Mouse (Mus musculus): ENCODE results near the gene Ldhd. TPM values are rescaled to one million over a fixed set of nuclear protein-coding genes. Genes with fewer than 3 reads are reported as not detected.

Ldhd gene
- total RNA-seq, 2 experiments from 2014 or later: 30.3 to 31.4 TPM

DNA sequence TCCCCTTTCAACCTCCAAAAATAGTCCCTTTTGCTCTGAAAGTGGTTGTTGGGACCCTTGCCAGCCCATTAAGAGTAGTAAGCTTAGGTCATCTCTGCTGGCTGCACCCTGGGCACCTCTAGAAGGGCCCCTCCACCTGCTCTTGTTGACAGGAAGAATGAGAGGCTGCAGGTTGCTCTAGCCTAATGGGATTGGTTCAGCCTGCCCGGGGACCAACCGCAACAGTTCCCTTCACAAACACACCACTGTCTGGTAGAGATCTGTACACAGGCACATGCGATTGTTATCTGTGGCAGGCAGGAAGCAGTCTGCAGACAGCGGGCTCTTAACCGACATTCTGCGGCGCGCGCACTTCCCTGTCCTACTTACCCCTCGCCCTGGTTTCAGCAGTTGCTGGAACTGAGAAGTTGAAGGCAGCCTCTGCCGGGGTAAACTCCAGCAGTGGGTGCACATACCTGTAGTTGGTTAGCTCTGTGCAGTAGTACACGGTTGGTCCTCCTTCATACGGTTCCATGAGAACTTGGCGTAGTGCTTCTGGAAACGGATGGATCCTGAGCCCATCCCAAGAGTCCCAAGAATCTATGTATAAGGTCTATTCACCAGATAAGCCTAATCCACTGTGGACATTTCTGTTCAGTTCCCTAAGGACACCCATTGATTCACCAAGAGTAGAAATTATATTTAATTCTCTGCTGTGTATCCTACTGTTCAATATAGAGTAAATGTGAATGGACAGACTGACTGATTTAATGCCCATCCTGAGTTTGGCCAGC, 34.3 kb downstream of the Ldhd start:
- DNase-seq (ENCODE audit: low spot score): no peak

DNA sequence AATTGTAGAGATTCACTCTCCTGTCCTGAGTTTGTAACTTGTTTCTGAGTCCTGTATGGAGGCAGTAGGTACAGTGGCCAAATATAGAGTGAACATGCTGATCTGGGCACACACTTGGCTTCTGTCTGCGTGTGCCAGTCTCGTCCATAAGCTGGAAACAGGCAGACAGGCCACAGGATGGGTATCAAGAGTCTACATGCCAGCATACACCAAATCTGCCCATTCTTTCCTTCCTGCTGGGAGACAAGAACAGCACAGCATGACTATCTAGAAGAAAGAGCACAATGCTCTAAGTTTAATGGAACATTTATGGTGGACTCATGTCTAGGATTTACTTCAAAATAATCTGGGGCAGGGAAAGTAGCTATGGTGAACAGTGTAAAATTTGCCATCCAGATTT, 35.2 kb downstream of the Ldhd start:
- no peak for DNase-seq (ENCODE audit: low spot score)

DNA sequence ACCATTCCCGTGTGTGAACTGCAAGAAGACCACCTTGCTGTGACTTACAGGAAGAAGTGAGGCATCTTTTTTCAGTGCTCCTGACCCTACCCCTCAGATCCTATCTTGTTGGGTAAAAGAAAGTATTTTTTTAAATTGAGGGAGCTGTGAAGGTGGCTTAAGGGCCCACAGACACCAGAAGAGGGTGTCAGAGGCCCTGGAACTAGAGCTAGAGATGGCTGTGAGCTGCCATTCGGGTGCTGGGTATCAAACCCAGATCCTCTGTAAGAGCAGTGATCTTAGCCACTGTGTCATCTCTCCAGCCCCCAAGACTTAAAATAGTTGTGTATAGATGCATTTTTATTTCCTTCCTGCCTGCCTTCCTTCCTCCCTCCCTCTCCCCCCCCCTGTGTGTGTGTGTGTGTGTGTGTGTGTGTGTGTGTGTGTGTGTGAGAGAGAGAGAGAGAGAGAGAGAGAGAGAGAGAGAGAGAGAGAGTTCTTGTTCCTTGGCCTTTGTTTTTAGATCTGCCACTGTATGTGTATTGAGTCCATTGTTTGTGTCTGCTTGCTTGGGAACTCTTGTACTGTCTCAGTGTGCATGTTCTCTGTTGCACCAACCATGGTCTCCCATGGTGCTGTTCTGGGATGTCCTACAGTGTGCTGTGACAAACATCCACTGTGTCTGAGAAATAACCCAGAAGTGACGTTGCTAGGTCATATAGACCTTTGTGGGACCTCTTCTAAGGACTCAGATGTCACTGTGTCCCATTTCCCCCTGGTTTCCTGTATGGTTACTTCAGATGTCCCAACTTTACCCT, 35.9 kb downstream of the Ldhd start:
- no peak for DNase-seq (ENCODE audit: low spot score)

GRCm38 (mm10) chr8:111592390-111592910, 37.7 kb downstream of the Ldhd start:
- DNase-seq (ENCODE audit: low spot score): no peak

- no peak for DNase-seq (ENCODE audit: low spot score)
Measured at GRCm38 (mm10) chr8:111591176-111591575, 39.0 kb downstream of the Ldhd start.

DNA sequence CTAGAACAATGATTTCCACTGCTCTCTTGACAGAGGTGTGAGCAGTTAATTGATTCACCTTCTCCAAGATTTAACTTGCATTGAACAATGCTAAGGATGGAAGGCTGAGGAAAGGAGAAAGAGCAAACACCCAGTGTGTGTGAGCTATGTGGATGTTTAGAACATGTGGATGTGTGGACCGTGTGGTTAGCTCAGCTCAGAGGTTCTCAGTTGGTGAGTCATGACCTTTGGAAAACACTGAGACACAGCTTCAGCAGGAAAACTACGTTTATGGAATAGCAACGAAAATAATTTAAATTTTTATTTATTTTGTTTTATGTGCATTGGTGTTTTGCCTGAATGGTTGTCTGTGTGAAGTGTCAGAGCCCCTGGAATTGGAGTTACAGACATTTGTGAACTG, 40.0 kb downstream of the Ldhd start:
- no peak for DNase-seq (ENCODE audit: low spot score)

- DNase-seq (ENCODE audit: low spot score): no peak
Measured at GRCm38 (mm10) chr8:111588336-111588735, 41.8 kb downstream of the Ldhd start.

DNA sequence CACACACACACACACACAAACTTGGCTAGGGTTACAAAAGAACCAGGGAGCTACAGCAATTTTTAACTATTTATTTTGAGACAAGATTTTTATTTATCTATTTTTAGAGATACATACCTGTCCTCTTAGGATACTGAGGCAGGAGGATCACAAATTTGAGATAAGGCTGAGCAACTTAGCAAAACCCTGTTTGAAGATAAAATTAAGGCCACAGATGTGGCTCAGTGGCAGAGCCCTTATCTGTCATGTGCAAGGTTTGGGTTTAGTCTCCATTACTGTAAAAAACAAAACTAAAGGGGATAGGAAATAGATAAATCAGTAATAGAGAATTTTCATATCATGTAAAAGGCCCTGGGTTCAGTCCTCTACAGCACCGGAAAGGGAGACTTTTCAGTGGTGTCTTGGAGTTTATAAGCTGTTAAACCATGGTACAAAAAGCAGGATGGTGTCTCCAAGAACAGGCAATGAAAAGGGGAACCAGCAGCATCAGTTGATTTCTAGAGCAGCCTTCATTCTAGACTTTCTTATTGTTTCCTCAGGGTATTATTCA, 42.6 kb downstream of the Ldhd start:
- no peak for DNase-seq (ENCODE audit: low spot score)

- DNase-seq (ENCODE audit: low spot score): peak; percentile 27
Measured at GRCm38 (mm10) chr8:111584946-111585345, 45.2 kb downstream of the Ldhd start.

DNA sequence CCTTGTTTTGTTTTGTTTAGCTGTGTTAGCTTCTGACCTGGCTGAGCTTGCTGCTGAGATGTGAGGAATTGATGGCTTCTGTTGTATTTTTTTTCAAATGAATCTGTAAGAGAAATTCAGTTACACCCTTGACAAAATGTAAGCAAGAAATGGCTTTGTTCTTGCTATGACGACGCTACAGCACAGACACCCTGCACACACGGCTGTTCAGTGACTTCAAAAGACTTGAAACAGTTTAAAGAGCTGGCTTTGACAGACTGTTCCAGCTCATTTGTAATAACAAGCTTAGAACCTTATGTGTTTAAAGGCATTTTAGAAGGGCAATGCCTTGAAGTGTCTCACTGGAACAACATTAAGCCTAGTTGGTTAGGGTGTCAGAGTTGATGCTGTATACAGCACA, 47.8 kb downstream of the Ldhd start:
- DNase-seq (ENCODE audit: low spot score): no peak

DNA sequence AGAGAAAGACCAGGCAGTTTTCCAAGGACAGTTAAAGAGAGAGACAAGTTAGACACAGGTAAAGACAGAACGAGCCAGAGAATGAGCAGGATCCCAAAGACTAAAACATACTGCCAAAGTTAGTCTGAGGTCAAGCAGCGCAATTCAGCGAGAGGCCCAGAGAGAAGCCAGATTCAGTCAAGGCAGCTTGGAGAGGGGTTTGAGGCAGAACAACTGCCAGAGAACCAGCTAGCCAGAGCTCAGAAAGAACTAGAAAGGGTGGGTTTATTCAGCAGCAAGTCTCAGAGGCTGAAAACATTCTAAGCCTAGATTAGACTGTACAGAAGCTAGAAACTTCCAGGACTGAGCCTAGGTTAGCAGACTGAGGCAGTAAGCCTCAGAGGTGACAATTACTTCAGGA, 49.9 kb downstream of the Ldhd start:
- no peak for DNase-seq (ENCODE audit: low spot score)

- DNase-seq (ENCODE audit: low spot score): no peak
Measured at GRCm38 (mm10) chr8:111579318-111579717, 50.9 kb downstream of the Ldhd start.

DNA sequence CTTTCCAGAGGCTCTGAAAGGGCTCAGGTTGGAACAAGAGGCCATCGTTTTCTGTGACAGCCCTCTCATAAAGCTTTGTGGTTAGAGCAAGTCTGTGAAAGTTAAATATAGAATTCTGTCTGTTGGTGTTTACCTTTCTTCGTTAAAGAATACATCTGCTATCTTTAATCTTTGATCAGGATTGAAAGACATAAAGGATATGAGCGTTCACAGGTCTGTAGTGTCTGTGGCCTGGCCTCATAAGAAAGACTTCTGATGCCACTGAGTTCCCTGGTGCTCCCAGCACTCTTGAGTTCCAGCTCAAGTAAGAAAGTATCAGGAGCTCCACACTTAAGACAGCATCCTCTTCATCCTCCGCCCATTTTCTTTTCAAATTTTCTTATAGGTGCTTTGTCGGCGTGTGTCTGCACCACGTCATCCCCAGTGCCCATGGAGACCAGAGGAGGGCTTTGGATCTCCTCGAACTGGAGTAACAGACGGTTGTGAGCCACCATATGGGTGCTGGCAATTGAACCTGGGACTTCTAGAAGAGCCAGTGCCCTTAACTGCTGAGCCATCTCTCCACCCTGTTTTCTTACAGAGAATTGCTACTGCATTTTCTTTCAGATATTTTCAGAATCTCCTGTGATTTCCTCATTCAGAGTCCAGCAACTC, 52.2 kb downstream of the Ldhd start:
- no peak for DNase-seq (ENCODE audit: low spot score)

DNA sequence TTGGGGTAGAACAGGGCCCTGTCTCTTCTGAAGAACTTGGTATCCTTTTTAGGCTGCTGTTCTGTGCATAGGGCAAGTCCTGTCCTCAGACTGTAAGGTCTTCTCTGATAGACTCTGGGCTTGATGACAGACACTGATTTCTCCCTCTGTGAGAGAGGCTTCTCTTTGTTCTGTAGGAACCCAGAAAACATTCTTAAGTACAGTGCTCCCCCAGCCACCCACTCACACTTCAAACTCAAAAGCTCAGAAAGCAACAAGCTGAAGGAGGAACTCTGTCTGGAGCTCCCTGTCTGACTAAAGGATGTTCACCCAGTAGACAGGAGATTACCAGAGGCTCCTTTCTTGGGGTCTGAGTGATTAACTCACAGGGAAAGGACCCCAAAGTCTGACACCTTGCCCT, 53.7 kb downstream of the Ldhd start:
- no peak for DNase-seq (ENCODE audit: low spot score)

GRCm38 (mm10) chr8:111575492-111575891, 54.7 kb downstream of the Ldhd start:
- DNase-seq (ENCODE audit: low spot score): no peak

GRCm38 (mm10) chr8:111574016-111574415, 56.2 kb downstream of the Ldhd start:
- no peak for DNase-seq (ENCODE audit: low spot score)

Other genes starting within 250 kb of the Ldhd start
- under 1 TPM; 0.66 to 0.88 TPM for gene Fa2h, start 236.6 kb downstream of the Ldhd start, total RNA-seq (2021)
- gene Wdr59, start 108.3 kb downstream of the Ldhd start, total RNA-seq (2021): 1 to 10 TPM; 7.5 to 8.3 TPM
- 10 to 100 TPM; 59.5 to 67.8 TPM for gene Znrf1, start 94.3 kb downstream of the Ldhd start, total RNA-seq (2021)
- gene Zfp1, start 13.0 kb upstream of the Ldhd start, total RNA-seq (2021): 1 to 10 TPM; 8.6 to 9.4 TPM
- under 1 TPM in 1 of 2 experiments, not detected in 1; 0.71 TPM for gene Ctrb1, start 60.6 kb upstream of the Ldhd start, total RNA-seq (2021)
- gene Bcar1, start 113.4 kb upstream of the Ldhd start, total RNA-seq (2021): 10 to 100 TPM; 10.6 to 10.8 TPM
- gene Cfdp1, start 223.9 kb upstream of the Ldhd start, total RNA-seq (2021): 10 to 100 TPM; 17.8 to 21.0 TPM
- 1 to 10 TPM; 2.0 to 2.3 TPM for gene Tmem170, start 246.4 kb upstream of the Ldhd start, total RNA-seq (2021)